Mouse (Mus musculus) lung, postnatal 0 days (tissue): ENCODE measurements around the gene St3gal2.

Experiments
- CTCF ChIP-seq: IDR thresholded peaks from 2 replicates; pipeline ENCODE4 v1.5.1; 2016; ENCODE audit warnings: antibody characterized with exemption, mild to moderate bottlenecking
- EP300 ChIP-seq: IDR thresholded peaks from 2 replicates; pipeline ENCODE4 v1.6.1; 2016; ENCODE audit warnings: antibody characterized with exemption, mild to moderate bottlenecking, control low read depth

DNA sequence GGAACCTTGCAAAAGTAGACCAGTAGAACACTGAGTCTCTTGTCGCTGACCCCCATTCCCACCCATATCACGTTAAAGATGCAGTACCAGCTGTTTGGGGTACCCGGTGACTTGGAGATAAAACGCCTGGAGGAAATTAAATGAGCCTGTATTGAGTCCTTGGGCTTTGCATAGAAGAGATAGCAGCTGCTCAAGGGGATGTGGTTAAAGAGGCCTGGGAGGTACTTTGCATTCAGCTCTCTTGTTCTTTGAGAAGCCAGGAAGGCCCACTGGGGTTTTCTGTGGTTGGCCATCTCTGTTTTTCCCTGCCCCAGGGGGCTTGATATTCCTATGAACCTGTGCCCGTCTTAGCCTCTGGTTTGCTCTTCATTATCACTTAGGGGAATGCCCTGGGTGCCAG lies 9.3 kb downstream of the St3gal2 start:
- TF ChIP-seq CTCF, result no peak
- no peak for TF ChIP-seq EP300
